Mouse (Mus musculus): Measurements from ENCODE around the gene Tenm4. TPM values are rescaled to one million over a fixed set of nuclear protein-coding genes. Genes with fewer than 3 reads are reported as not detected.

The Tenm4 gene
- total and polyA plus RNA-seq, 2 experiments from 2014 or later, result 1.4 to 5.9 TPM

- Histone ChIP-seq H3K4me2 (ENCODE audit: low read depth, low read length) (no peak overlapping the region), H3K4me1 (ENCODE audit: control insufficient read depth, insufficient read depth) (no peaks in the 10 kb centered on the region), H3K27ac (ENCODE audit: low read depth) (no peak overlapping the region), H3K27me3 (ENCODE audit: control insufficient read depth, insufficient read depth, low read length) (no peaks in the 10 kb centered on the region), H3K4me3 (ENCODE audit: low read depth, low read length) (no peak overlapping the region), H3K9ac (replicated peaks; ENCODE audit: low read depth, low read length) (no peak overlapping the region), H3K9me3 (replicated peaks; ENCODE audit: control insufficient read depth, low read length) (no peaks in the 10 kb centered on the region), H3K36me3 (replicated peaks; ENCODE audit: control insufficient read depth, insufficient read depth, low read length) (no peaks in the 10 kb centered on the region)
- 82% methylated on average over 4 of the region's 4 CpGs for WGBS
- TF ChIP-seq CTCF (IDR thresholded peaks at IDR 0.05; ENCODE audit: low read depth) (no peak), EP300 (IDR thresholded peaks at IDR 0.05; ENCODE audit: low read depth) (no peak)
- ATAC-seq (ENCODE audit: insufficient read depth, low read depth) (no peak), DNase-seq (ENCODE audit: low spot score) (no peak)
Measured at GRCm38 (mm10) chr7:96551809-96552208, 380.8 kb downstream of the Tenm4 start.

GRCm38 (mm10) chr7:96552292-96552860 lies 381.3 kb downstream of the Tenm4 start:
- Histone ChIP-seq H3K4me2 (ENCODE audit: low read depth, low read length) (no peak overlapping the region), H3K9me3 (replicated peaks; ENCODE audit: control insufficient read depth, low read length) (no peaks in the 10 kb centered on the region)
- ATAC-seq (ENCODE audit: insufficient read depth, low read depth), result no peak

GRCm38 (mm10) chr7:96554277-96554690 lies 383.2 kb downstream of the Tenm4 start:
- no peak for TF ChIP-seq EP300 (IDR thresholded peaks at IDR 0.05; ENCODE audit: low read depth)
- TF ChIP-seq CTCF (IDR thresholded peaks at IDR 0.05; ENCODE audit: low read depth), result peak; percentile 73
- no peak for ATAC-seq (ENCODE audit: insufficient read depth, low read depth)
- Histone ChIP-seq H3K27me3 (ENCODE audit: control insufficient read depth, insufficient read depth, low read length) (no peaks in the 10 kb centered on the region), H3K9me3 (replicated peaks; ENCODE audit: control insufficient read depth, low read length) (no peaks in the 10 kb centered on the region), H3K36me3 (replicated peaks; ENCODE audit: control insufficient read depth, insufficient read depth, low read length) (no peaks in the 10 kb centered on the region), H3K4me3 (ENCODE audit: low read depth, low read length) (no peak overlapping the region), H3K9ac (replicated peaks; ENCODE audit: low read depth, low read length) (no peak overlapping the region), H3K4me1 (ENCODE audit: control insufficient read depth, insufficient read depth) (no peaks in the 10 kb centered on the region), H3K27ac (ENCODE audit: low read depth) (no peak overlapping the region), H3K4me2 (ENCODE audit: low read depth, low read length) (no peak overlapping the region)
- 52% methylated on average over 6 of the region's 6 CpGs for WGBS
- peak; percentile 18 for DNase-seq (ENCODE audit: low spot score)

More at GRCm38 (mm10) chr7:96552292-96552860, 381.3 kb downstream of the Tenm4 start:
- 57% methylated on average over 7 of the region's 7 CpGs for WGBS
- Histone ChIP-seq H3K36me3 (replicated peaks; ENCODE audit: control insufficient read depth, insufficient read depth, low read length) (no peaks in the 10 kb centered on the region), H3K27ac (ENCODE audit: low read depth) (no peak overlapping the region), H3K4me1 (ENCODE audit: control insufficient read depth, insufficient read depth) (no peaks in the 10 kb centered on the region), H3K4me3 (ENCODE audit: low read depth, low read length) (no peak overlapping the region), H3K27me3 (ENCODE audit: control insufficient read depth, insufficient read depth, low read length) (no peaks in the 10 kb centered on the region), H3K9ac (replicated peaks; ENCODE audit: low read depth, low read length) (no peak overlapping the region)
- DNase-seq (ENCODE audit: low spot score), result no peak
- TF ChIP-seq CTCF (IDR thresholded peaks at IDR 0.05; ENCODE audit: low read depth), result no peak

- Histone ChIP-seq H3K4me3 (ENCODE audit: low read depth, low read length) (no peak overlapping the region), H3K4me2 (ENCODE audit: low read depth, low read length) (no peak overlapping the region), H3K9ac (replicated peaks; ENCODE audit: low read depth, low read length) (no peak overlapping the region), H3K27ac (ENCODE audit: low read depth) (no peak overlapping the region), H3K27me3 (ENCODE audit: control insufficient read depth, insufficient read depth, low read length) (no peaks in the 10 kb centered on the region), H3K4me1 (ENCODE audit: control insufficient read depth, insufficient read depth) (no peaks in the 10 kb centered on the region), H3K36me3 (replicated peaks; ENCODE audit: control insufficient read depth, insufficient read depth, low read length) (no peaks in the 10 kb centered on the region), H3K9me3 (replicated peaks; ENCODE audit: control insufficient read depth, low read length) (no peaks in the 10 kb centered on the region)
- no peak for DNase-seq (ENCODE audit: low spot score)
- 53% methylated on average over 5 of the region's 5 CpGs for WGBS
- 0 out of 2 replicates have a peak, but pooled peaks have one; percentile 5 for TF ChIP-seq CTCF (IDR thresholded peaks at IDR 0.05; ENCODE audit: low read depth)
- TF ChIP-seq EP300 (IDR thresholded peaks at IDR 0.05; ENCODE audit: low read depth), result no peak
- ATAC-seq (ENCODE audit: insufficient read depth, low read depth), result no peak
Measured at GRCm38 (mm10) chr7:96555294-96555693, 384.2 kb downstream of the Tenm4 start.

- Histone ChIP-seq H3K9ac (replicated peaks; ENCODE audit: low read depth, low read length) (no peak overlapping the region), H3K4me3 (ENCODE audit: low read depth, low read length) (no peak overlapping the region), H3K4me1 (ENCODE audit: control insufficient read depth, insufficient read depth) (no peaks in the 10 kb centered on the region), H3K9me3 (replicated peaks; ENCODE audit: control insufficient read depth, low read length) (no peaks in the 10 kb centered on the region), H3K27me3 (ENCODE audit: control insufficient read depth, insufficient read depth, low read length) (peaks cover 4% of the 10 kb centered on the region; the same call in 1 of the 2 replicates), H3K36me3 (replicated peaks; ENCODE audit: control insufficient read depth, insufficient read depth, low read length) (no peaks in the 10 kb centered on the region), H3K27ac (ENCODE audit: low read depth) (no peak overlapping the region), H3K4me2 (ENCODE audit: low read depth, low read length) (no peak overlapping the region)
- TF ChIP-seq CTCF (IDR thresholded peaks at IDR 0.05; ENCODE audit: low read depth), result no peak
- TF ChIP-seq EP300 (IDR thresholded peaks at IDR 0.05; ENCODE audit: low read depth), result no peak
- 75% methylated on average over 5 of the region's 5 CpGs for WGBS
- ATAC-seq (ENCODE audit: insufficient read depth, low read depth) (no peak), DNase-seq (ENCODE audit: low spot score) (no peak)
Measured at GRCm38 (mm10) chr7:96556756-96557155, 385.7 kb downstream of the Tenm4 start.

GRCm38 (mm10) chr7:96562890-96563289 lies 391.8 kb downstream of the Tenm4 start:
- TF ChIP-seq EP300 (IDR thresholded peaks at IDR 0.05; ENCODE audit: low read depth), result no peak
- Histone ChIP-seq H3K4me2 (ENCODE audit: low read depth, low read length) (no peak overlapping the region), H3K9me3 (replicated peaks; ENCODE audit: control insufficient read depth, low read length) (no peaks in the 10 kb centered on the region), H3K4me1 (ENCODE audit: control insufficient read depth, insufficient read depth) (no peaks in the 10 kb centered on the region), H3K27me3 (ENCODE audit: control insufficient read depth, insufficient read depth, low read length) (peaks cover 15% of the 10 kb centered on the region), H3K9ac (replicated peaks; ENCODE audit: low read depth, low read length) (no peak overlapping the region), H3K27ac (ENCODE audit: low read depth) (no peak overlapping the region), H3K36me3 (replicated peaks; ENCODE audit: control insufficient read depth, insufficient read depth, low read length) (no peaks in the 10 kb centered on the region), H3K4me3 (ENCODE audit: low read depth, low read length) (no peak overlapping the region)
- DNase-seq (ENCODE audit: low spot score) (no peak), ATAC-seq (ENCODE audit: insufficient read depth, low read depth) (no peak)
- WGBS, result 44% methylated on average over 3 of the region's 3 CpGs

Measured in heart, postnatal 0 days (tissue).